Mouse (Mus musculus) liver, postnatal 0 days (tissue): ENCODE data around the gene Lasp1. TPM values are rescaled to one million over a fixed set of nuclear protein-coding genes. Genes with fewer than 3 reads are reported as not detected.
A peak's percentile ranks its signal among the peaks of the same experiment; 100 is the strongest.

ENCODE experiments used
- ATAC-seq: fragments of 200-750 bp; cut with Nextera tagmentation; 2 replicates; pipeline ENCODE4 v1.8.0; 2017; ENCODE audit warnings: mild to moderate bottlenecking, moderate library complexity
- DNase-seq: peaks from one replicate; pipeline ENCODE4 v3.0.0-alpha.2; 2016
- H3K27ac ChIP-seq: fragments of 300-500 bp; sonication (generic); 2 replicates; pipeline ENCODE4 v1.5.1; 2014; ENCODE audit warnings: antibody characterized with exemption, moderate library complexity, mild to moderate bottlenecking, low read depth
- H3K27me3 ChIP-seq: fragments of 300-500 bp; sonication (generic); 2 replicates; pipeline ENCODE4 v1.6.1; 2014; ENCODE audit warnings: low read length, control low read depth, mixed read lengths; ENCODE audit not compliant: insufficient read depth
- H3K36me3 ChIP-seq: fragments of 300-500 bp; sonication (generic); replicated peaks from 2 replicates; pipeline ENCODE4 v1.6.1; 2014; ENCODE audit warnings: mild to moderate bottlenecking, control low read depth, low read length, moderate library complexity, mixed read lengths; ENCODE audit not compliant: insufficient read depth
- H3K4me1 ChIP-seq: fragments of 300-500 bp; sonication (generic); 2 replicates; pipeline ENCODE4 v1.6.1; 2014; ENCODE audit warnings: antibody characterized with exemption, mild to moderate bottlenecking, control low read depth; ENCODE audit not compliant: insufficient read depth
- H3K4me2 ChIP-seq: fragments of 300-500 bp; sonication (generic); 2 replicates; pipeline ENCODE4 v1.6.1; 2014; ENCODE audit warnings: low read depth, mild to moderate bottlenecking, low read length, moderate library complexity, mixed read lengths
- H3K4me3 ChIP-seq: fragments of 300-500 bp; sonication (generic); 2 replicates; pipeline ENCODE4 v1.5.1; 2014; ENCODE audit warnings: low read depth, low read length
- H3K9ac ChIP-seq: fragments of 300-500 bp; sonication (generic); replicated peaks from 2 replicates; pipeline ENCODE4 v1.6.1; 2014; ENCODE audit warnings: mild to moderate bottlenecking, moderate library complexity
- H3K9me3 ChIP-seq: fragments of 300-500 bp; sonication (generic); 2 replicates; pipeline ENCODE4 v1.6.1; 2016; ENCODE audit warnings: mild to moderate bottlenecking, control low read depth, low read length, mixed read lengths
- CTCF ChIP-seq: sonication (generic); IDR thresholded peaks from 2 replicates; pipeline ENCODE4 v1.5.1; 2016; ENCODE audit warnings: antibody characterized with exemption, low read depth
- EP300 ChIP-seq: IDR thresholded peaks from 2 replicates; pipeline ENCODE4 v1.6.1; 2016; ENCODE audit warnings: antibody characterized with exemption, low read depth, mild to moderate bottlenecking
- WGBS: fragments of 180-500 bp; shearing (Covaris S2); extraction: QIAGEN DNeasy Blood & Tissue Kit; methylation state at CpG from one replicate; pipeline ENCODE4 v1.1.7; 2014; ENCODE audit not compliant: insufficient replicate concordance; 5-methylcytosine and 5-hydroxymethylcytosine counted together
- polyA plus RNA-seq: library from polyadenylated mRNA; unstranded; fragments of >200 nt; fragmentation: Nextera tagmentation; extraction: Ambion mirVana; gene quantifications from 2 replicates; pipeline ENCODE4 v1.2.1, GENCODE M21; 2015

The Lasp1 gene
- polyA plus RNA-seq, 1 experiment from 2014 or later = 32.2 TPM

DNA sequence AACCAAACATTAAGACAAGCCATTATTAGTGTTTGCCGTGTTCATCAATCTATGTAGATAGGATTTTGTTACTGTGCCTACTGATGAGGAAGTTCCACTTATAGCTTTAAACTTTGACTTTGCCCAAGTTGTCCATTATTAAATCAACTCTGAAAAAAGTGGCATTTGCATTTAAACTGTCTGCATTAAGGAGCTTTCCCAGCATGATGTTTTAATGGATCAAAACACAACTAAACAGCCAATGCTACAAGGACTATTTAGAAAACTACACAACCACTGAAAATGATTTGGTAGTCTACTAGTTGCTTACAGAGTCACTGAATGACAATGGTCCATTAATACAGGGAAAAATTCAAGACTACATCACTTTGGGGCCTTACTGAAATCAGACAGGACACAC is 19.9 kb upstream of the Lasp1 start:
- H3K9ac ChIP-seq = no peak overlapping the region
- H3K27me3 ChIP-seq = no peaks in the 10 kb centered on the region
- no peak overlapping the region for H3K4me2 ChIP-seq
- TF ChIP-seq EP300 (no peak), CTCF (no peak)
- ATAC-seq (no peak), DNase-seq (no peak)
- peaks cover 10% of the 10 kb centered on the region for H3K4me1 ChIP-seq
- no peak overlapping the region for H3K27ac ChIP-seq
- 76% methylated on average over 1 of the region's 1 CpGs for WGBS
- no peak overlapping the region for H3K4me3 ChIP-seq
- H3K9me3 ChIP-seq = no peaks in the 10 kb centered on the region
- peaks cover 43% of the 10 kb centered on the region for H3K36me3 ChIP-seq

DNA sequence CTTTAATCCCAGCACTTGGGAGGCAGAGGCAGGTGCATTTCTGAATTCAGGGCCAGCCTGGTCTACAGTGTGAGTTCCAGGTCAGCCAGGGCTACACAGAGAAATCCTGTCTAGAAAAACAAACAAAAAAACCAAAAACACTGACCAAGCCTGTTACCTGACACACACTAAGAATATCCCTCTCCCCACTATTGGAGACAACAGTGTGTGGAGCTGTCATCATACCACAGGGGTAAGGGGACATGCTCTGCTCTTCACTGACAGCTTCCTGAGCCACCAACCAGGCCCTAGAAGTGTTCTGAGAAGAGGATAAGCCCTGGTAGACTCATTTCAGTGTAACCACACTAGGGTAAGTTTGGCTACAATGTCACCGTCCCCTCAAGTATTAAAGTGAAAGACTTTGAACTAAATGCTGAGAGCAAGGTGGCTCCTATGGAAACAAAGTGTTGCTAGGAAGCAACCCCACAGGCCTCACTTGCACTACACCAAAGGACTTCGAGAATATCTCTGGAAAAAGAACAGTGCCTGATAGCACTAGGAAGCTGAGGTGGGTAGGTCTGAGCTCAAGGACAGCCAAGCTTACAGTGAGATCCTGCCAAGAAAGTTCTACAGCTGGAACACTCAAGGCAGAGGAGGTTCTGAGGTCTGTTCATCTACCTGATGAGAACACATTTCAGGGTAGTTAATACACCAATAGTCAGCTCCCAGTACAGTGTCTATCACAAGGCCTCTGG is 18.7 kb upstream of the Lasp1 start:
- DNase-seq (no peak), ATAC-seq (no peak)
- peaks cover 43% of the 10 kb centered on the region for H3K36me3 ChIP-seq
- H3K27ac ChIP-seq = 0 out of 2 replicates have a peak overlapping the region, but pooled peaks have one; percentile 3
- TF ChIP-seq CTCF (no peak), EP300 (no peak)
- H3K9ac ChIP-seq = peak overlapping the region; percentile 90
- H3K4me3 ChIP-seq = peak overlapping the region; percentile 88; the same call in 1 of the 2 replicates
- H3K4me2 ChIP-seq = peak overlapping the region; percentile 78
- no peaks in the 10 kb centered on the region for H3K27me3 ChIP-seq
- 39% methylated on average over 2 of the region's 2 CpGs for WGBS
- H3K9me3 ChIP-seq = no peaks in the 10 kb centered on the region
- peaks cover 10% of the 10 kb centered on the region for H3K4me1 ChIP-seq

DNA sequence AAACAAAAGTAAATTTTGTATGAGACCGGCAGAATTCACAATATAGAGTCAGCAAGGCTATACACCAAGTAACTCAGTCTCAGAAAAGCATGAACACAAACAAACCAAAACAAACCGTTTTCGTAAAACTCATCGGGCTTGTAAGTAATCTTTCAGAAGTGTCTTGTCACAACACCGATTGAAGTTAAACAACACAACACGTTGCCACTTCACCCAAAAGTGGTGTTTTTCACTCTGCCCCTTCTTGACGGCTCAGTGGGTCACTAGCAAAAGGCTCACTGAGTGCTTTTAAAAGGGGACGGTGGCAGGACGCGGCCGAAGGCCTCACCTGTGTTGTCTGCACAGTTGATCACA is 17.3 kb upstream of the Lasp1 start:
- peak overlapping the region; percentile 88 for H3K4me3 ChIP-seq
- DNase-seq (no peak), ATAC-seq (no peak; the same call in 1 of the 2 replicates)
- H3K27ac ChIP-seq = peak overlapping the region; percentile 92
- no peaks in the 10 kb centered on the region for H3K27me3 ChIP-seq
- peaks cover 10% of the 10 kb centered on the region for H3K4me1 ChIP-seq
- WGBS = 2% methylated on average over 11 of the region's 11 CpGs
- peak overlapping the region; percentile 90 for H3K9ac ChIP-seq
- H3K9me3 ChIP-seq = no peaks in the 10 kb centered on the region
- peaks cover 41% of the 10 kb centered on the region for H3K36me3 ChIP-seq
- peak overlapping the region; percentile 78 for H3K4me2 ChIP-seq
- no peak for TF ChIP-seq EP300
- no peak for TF ChIP-seq CTCF

DNA sequence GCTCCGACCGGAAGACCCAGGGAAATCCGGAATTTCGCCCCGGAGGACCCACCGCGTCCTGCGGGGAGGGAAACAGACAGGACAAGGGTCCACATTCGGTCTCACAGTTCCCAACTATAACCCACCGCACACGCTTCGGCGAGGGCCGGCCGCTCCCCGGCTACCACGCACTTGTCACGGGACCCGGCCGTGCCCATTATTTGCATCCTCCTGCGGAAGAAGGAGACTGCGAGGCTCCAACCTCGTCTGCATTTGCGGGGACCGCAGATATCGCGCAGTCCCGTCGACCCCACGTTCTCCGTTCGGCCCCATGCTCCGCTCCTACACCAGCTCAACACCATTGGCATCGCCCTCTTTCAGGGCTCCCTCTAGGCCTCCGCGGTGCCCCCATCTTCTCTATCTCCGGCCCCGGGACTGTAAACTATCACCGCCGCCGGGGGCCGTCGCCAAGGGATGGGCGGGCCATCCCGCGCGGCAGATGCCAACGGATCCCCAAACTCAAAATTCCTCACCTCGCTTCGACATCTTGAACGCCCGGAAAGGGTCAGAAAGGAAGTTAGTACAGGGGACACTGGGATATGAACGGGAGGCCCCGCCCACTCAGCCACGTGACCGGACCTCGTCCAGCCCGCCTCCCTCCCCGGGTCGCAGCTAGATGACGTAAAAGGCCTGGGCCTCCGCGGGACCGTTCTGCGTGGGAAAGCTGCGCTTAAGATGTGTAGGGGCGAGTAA is 16.8 kb upstream of the Lasp1 start, which contains the start of gene Rpl23:
Gene Rpl23, minus strand, starts transcription at position 606 of the 732 bp plus-strand sequence.
- TF ChIP-seq EP300 (peak; percentile 68), CTCF (no peak)
- H3K27me3 ChIP-seq = no peaks in the 10 kb centered on the region
- peak within 1 kb of the TSS; percentile 88 for H3K4me3 ChIP-seq
- H3K36me3 ChIP-seq = peaks cover 37% of the 10 kb centered on the region
- H3K27ac ChIP-seq = peak within 1 kb of the TSS; percentile 92
- peak; percentile 100 for DNase-seq
- H3K4me1 ChIP-seq = peaks cover 10% of the 10 kb centered on the region
- H3K9ac ChIP-seq = peak within 1 kb of the TSS; percentile 90
- peak within 1 kb of the TSS; percentile 78 for H3K4me2 ChIP-seq
- ATAC-seq = peak; percentile 95
- no peaks in the 10 kb centered on the region for H3K9me3 ChIP-seq
- under 1% methylated on average over 67 of the region's 67 CpGs for WGBS

DNA sequence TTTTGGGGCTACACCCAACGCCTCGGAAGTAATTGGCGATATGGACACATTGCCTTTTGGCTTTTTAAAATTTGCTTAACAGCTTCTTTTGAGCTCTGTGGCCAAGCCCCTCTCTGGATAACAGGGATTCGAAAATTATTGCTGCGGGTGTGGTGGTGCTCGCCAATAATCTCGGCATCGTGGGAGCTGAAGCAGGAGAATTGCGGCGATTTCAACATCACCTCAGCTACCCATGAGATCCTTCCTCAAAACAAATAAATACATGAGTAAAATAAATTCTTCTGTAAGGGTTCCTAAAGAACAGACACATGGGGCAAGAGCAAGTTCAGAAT is 16.3 kb upstream of the Lasp1 start:
- H3K4me3 ChIP-seq = peak overlapping the region; percentile 88
- H3K9ac ChIP-seq = peak overlapping the region; percentile 90
- no peak; the same call in 1 of the 2 replicates for TF ChIP-seq EP300
- no peak for TF ChIP-seq CTCF
- peaks cover 10% of the 10 kb centered on the region for H3K4me1 ChIP-seq
- ATAC-seq = peak; percentile 17; the same call in 1 of the 2 replicates
- no peak for DNase-seq
- peak overlapping the region; percentile 92 for H3K27ac ChIP-seq
- peaks cover 31% of the 10 kb centered on the region for H3K36me3 ChIP-seq
- no peaks in the 10 kb centered on the region for H3K9me3 ChIP-seq
- peak overlapping the region; percentile 78 for H3K4me2 ChIP-seq
- WGBS = 0% methylated on average over 10 of the region's 10 CpGs
- no peaks in the 10 kb centered on the region for H3K27me3 ChIP-seq

DNA sequence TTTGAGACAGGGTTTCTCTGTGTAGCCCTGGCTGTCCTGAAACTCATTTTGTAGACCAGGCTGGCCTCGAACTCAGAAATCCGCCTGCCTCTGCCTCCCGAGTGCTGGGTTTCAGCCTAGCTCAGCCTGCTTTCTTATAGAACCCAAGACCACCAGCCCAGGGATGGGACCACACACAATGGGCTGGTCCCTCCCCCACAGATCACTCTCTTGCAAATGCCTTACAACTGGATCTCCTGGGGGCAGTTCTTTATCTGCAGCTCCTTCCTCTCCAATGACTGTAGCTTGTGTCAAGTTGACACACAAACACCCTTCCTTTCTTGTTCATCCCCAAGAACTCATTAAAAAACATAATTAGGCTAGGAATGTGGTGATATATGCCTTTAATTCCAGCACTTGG is 10.8 kb upstream of the Lasp1 start:
- H3K36me3 ChIP-seq = no peaks in the 10 kb centered on the region
- H3K4me3 ChIP-seq = no peak overlapping the region
- no peak overlapping the region for H3K27ac ChIP-seq
- H3K4me1 ChIP-seq = no peaks in the 10 kb centered on the region; the same call in 1 of the 2 replicates
- TF ChIP-seq EP300 = no peak
- TF ChIP-seq CTCF = no peak
- H3K4me2 ChIP-seq = no peak overlapping the region
- H3K9ac ChIP-seq = no peak overlapping the region
- ATAC-seq (no peak), DNase-seq (no peak)
- no peaks in the 10 kb centered on the region for H3K9me3 ChIP-seq
- no peaks in the 10 kb centered on the region for H3K27me3 ChIP-seq
- 78% methylated on average over 3 of the region's 3 CpGs for WGBS
